Mouse (Mus musculus): ENCODE data around the gene Casq2.

The Casq2 gene

DNA sequence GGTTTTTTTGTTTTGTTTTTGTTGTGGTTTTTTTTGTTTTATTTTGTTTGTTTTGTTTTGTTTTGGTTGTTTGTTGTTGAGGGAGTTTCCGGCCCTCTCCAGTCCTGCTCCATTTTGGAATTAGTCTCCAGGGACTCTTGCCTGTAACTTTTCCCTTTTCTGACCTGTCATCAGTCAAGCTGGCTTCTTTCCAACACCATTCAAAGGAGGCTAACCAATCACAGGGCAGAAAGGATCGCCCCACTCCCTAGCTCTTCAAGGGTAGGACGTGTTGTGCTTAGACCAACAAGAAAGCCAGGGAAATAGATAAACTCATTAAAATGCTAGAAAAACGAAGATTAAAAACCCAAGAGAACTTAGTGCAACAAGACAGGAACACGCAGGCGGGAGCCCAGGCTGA is 102.8 kb downstream of the Casq2 start:
- POLR2A ChIA-PET, result interaction anchor here (0.5 to 1.9 kb wide), 12 partner anchors 8 to 34 kb away, joined by 3 to 7 read pairs (median 4); no protein-coding TSS in a partner anchor
- CTCF ChIA-PET, result no interaction called here

DNA sequence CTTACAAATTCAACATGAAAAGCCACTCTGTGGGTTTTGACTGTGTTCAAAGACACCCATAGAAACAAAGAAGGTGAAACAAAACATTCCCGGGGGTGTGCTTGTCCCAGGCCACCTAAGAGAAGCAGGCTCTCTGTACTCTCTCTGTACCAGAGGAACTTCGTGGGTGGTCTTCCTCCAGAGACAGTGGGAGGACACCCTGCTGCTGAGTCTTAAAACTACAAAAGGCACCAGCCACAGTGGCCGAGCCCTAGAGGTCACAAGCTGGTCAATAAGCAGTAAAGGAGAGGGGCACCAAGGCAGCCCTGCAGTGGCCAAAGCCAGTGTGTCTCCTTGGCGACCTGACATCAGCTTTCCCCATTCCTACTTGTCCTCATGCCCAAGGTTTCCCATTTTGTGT is 103.8 kb downstream of the Casq2 start:
- ChIA-PET CTCF (interaction anchor here in 1 of 4 experiments (1.2 kb wide), 1 partner anchor 17 kb away, joined by 3 read pairs; no protein-coding TSS in a partner anchor), POLR2A (interaction anchor here in 3 of 4 experiments (0.8 to 1.9 kb wide), 12 partner anchors 9 to 106 kb away, joined by 3 to 7 read pairs (median 4); no protein-coding TSS in a partner anchor)

DNA sequence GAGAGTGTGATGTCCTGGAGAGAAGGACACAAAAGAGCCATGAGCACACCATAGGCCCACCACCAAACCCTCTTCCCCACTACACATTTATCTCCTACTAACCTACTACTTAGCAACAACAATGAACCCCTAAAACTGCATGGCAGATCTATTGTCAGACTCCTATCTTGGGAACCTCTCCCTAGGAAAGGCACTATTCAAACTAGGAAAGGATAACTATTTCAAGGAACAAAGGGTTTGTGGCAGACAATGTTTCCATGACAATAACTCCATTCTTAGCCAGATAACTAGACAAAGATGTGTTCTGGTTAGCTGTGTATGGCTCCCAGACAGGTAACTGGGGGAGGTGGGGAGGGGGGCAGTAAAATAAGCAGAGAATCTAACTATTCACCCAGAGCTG is 104.4 kb downstream of the Casq2 start:
- ChIA-PET POLR2A (interaction anchor here in 3 of 4 experiments (0.6 to 1.4 kb wide), 14 partner anchors 8 to 107 kb away, joined by 3 to 7 read pairs (median 3); no protein-coding TSS in a partner anchor), CTCF (interaction anchor here in 1 of 4 experiments (1.2 kb wide), 1 partner anchor 16 kb away, joined by 3 read pairs; no protein-coding TSS in a partner anchor)

DNA sequence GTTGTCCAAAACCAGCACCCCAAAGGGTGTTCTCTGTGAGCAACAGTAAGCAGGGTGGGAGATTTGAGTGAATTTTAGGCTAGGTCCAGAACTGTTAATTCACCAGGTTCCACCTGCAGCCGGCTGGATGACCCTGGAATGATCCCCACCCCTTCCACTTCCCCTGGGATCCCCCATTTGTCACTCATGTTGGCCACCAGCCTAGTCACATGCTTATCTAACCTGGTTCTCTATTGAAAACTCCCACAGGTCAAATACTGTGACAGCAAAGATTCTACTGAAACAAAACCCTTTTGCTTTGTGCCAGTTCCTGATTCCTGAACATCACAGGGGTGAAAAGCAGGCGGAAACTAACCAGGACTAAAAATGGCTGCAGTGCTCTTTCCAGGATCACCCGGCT is 105.4 kb downstream of the Casq2 start:
- POLR2A ChIA-PET, result interaction anchor here in 1 of 4 experiments (0.8 kb wide), 1 partner anchor 25 kb away, joined by 4 read pairs; no protein-coding TSS in a partner anchor
- CTCF ChIA-PET, result no interaction called here

DNA sequence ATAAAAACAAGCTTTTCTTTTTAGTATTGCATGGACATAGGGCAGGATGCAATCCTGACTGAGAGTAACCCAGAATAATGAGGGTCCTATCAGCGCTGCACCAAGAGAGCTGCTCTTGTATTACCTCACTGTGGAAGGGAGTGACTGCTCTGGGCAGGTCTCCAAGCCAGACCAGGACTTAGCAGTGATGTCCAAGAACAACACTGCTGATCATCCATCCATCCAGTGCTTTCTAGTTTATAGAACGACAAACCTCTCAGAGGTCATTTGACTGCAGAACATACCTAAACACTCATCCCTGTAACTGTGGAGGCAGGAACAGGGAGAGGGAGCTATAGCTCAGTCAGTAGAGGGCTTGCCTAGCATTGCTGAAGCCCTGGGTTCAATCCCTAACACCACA is 106.4 kb downstream of the Casq2 start:
- ChIA-PET CTCF (interaction anchor here in 1 of 4 experiments (1.3 kb wide), 1 partner anchor 25 kb away, joined by 4 read pairs; no protein-coding TSS in a partner anchor), POLR2A (interaction anchor here in 3 of 4 experiments (0.6 to 2.9 kb wide), 7 partner anchors 9 to 39 kb away, joined by 3 to 12 read pairs (median 6); partner anchors contain the start of gene Vangl1 (in 1 of the 3))

DNA sequence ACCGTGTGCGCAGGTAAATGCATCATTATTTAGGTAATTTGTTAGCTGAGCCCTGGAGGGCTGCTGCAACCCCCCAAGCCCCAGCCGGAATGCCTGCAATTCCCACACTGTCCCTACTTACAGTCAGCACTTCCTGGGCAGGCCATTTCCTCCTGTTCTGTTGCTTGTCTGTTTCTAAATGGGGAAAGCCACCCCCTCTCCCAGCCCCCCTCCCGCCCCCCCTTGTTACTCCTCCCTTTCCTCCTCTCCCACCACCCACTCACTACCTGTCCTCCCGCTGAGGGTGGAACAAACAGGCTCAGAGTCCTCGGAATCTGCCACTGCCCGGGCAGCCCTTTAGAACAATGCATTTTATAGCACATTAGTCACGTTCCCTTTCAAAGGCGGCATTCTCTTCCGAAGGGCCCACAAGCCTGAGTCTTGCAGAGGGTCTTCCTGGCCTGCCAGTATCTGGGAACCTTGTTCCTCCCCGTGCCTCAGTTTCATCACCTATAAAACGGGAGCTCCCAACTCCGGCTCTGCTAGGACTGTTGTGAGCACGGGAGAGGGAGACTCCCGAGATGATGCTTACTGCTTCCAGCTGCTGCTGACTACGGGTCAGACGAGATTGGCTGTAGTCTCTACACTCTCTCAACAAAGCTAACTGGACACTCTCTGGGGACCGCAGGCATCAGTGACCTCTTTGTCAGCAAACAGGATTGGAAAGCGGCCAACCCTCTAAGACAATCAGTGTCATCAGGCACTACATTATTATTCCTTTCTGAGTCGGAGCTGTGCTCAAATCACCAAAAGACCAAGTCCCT is 107.5 kb downstream of the Casq2 start:
- POLR2A ChIA-PET, result interaction anchor here (0.5 to 2.9 kb wide), 19 partner anchors 8 to 63 kb away, joined by 3 to 12 read pairs (median 4); partner anchors contain the start of gene Vangl1 (in 2 of the 4)
- CTCF ChIA-PET, result interaction anchor here in 3 of 4 experiments (0.6 to 1.3 kb wide), 7 partner anchors 9 to 667 kb away, joined by 3 to 5 read pairs (median 4); partner anchors contain the start of gene Vangl1 (in 1 of the 3)

DNA sequence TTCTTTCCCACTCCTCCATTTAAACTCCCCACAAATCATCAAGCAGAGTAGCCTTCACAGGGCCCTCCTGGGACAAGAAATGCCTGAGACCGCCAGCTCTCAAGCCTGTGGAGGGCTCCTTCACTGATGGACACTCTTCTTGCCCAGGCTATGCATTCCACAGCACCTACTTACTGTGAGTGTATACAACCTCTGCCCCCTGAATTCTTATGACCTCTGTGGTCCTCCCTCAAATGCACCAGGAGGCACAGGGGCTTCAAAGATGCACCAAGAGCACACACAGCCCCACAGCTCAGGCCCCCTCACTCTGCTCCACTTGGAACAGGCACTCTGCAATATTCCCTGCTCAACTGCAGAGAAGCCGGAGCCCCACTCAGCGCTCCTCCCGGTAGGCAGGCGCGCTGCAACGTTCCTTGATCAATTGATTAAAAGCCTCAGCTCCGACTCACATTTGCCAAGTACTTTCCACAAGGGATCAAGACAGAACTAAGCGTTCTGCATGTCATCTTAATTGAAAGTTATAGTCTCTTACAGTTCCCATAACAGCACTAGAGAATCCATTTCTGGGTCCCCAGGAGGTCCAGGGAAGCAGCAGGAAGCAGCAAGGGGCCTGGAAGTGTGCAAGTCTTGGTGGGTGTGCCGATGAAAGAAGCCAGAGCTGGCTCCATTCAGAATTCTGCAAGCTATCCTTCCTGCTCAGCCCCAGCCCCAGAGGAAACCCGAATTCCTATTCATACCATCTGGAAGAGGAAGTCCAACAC is 108.3 kb downstream of the Casq2 start:
- CTCF ChIA-PET, result interaction anchor here in 3 of 4 experiments (0.6 to 1.3 kb wide), 6 partner anchors 10 to 667 kb away, joined by 3 to 6 read pairs (median 4); partner anchors contain the start of gene Vangl1 (in 2 of the 3)

DNA sequence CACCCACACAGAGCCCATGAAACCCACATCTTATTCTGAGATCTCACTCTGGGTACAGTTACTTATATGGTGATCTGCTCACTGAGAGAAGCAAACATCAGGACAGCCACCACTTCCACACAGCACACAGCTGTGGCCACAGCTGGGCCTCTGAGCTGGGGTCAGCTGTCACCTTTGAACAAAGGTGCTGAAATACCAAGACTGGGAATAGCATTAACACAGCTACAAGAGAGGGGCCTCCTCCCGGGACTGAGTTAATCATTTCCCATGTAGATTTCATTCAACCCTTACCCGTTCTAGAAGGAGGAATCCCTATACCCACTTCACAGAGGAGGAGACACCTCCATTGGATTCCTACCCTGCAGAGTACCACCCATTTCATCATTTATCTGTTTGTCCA is 109.5 kb downstream of the Casq2 start:
- ChIA-PET CTCF (interaction anchor here in 1 of 4 experiments (0.6 kb wide), 1 partner anchor 134 kb away, joined by 4 read pairs; no protein-coding TSS in a partner anchor), POLR2A (interaction anchor here in 3 of 4 experiments (0.9 to 2.9 kb wide), 8 partner anchors 18 to 112 kb away, joined by 3 to 10 read pairs (median 4); no protein-coding TSS in a partner anchor)

More for the DNA sequence above, 108.3 kb downstream of the Casq2 start:
- POLR2A ChIA-PET, result interaction anchor here (0.5 to 2.9 kb wide), 20 partner anchors 8 to 111 kb away, joined by 3 to 12 read pairs (median 4); partner anchors contain the start of gene Vangl1 (in 2 of the 4)
